Mouse (Mus musculus): ENCODE data around the gene Usp5. TPM values are rescaled to one million over a fixed set of nuclear protein-coding genes. Genes with fewer than 3 reads are reported as not detected.

The Usp5 gene
- polyA plus RNA-seq (2012; rRNA removed), result 107 and 120 TPM in 2 replicates

GRCm38 (mm10) chr6:124828868-124829798 lies at the start of gene Usp5, which contains the start of gene Cdca3:
Usp5 (minus strand) TSS chr6:124829484.
Cdca3 (plus strand) TSS chr6:124829547.
- peak; percentile 100 for DNase-seq (ENCODE audit: low read depth)

GRCm38 (mm10) chr6:124874348-124874747 lies 45.1 kb upstream of the Usp5 start:
- DNase-seq (ENCODE audit: low read depth), result no peak

- no peak for DNase-seq (ENCODE audit: low read depth)
These were observed 37.3 kb upstream of the Usp5 start for GRCm38 (mm10) chr6:124866560-124866959.

GRCm38 (mm10) chr6:124865766-124866362 lies 36.6 kb upstream of the Usp5 start:
- no peak for DNase-seq (ENCODE audit: low read depth)

- no peak for DNase-seq (ENCODE audit: low read depth)
These were observed 34.5 kb upstream of the Usp5 start, which contains the start of gene Gpr162 for GRCm38 (mm10) chr6:124863658-124864298. Gpr162 (minus strand) TSS chr6:124863983.

GRCm38 (mm10) chr6:124863125-124863657 lies 33.9 kb upstream of the Usp5 start:
- DNase-seq (ENCODE audit: low read depth), result no peak

GRCm38 (mm10) chr6:124862406-124863124 lies 33.3 kb upstream of the Usp5 start:
- no peak for DNase-seq (ENCODE audit: low read depth)

- no peak for DNase-seq (ENCODE audit: low read depth)
These were observed 32.5 kb upstream of the Usp5 start for GRCm38 (mm10) chr6:124861802-124862201.

GRCm38 (mm10) chr6:124861266-124861665 lies 32.0 kb upstream of the Usp5 start:
- no peak for DNase-seq (ENCODE audit: low read depth)

- no peak for DNase-seq (ENCODE audit: low read depth)
These were observed 31.2 kb upstream of the Usp5 start for GRCm38 (mm10) chr6:124860511-124860910.

GRCm38 (mm10) chr6:124859725-124860124 lies 30.4 kb upstream of the Usp5 start:
- no peak for DNase-seq (ENCODE audit: low read depth)

- DNase-seq (ENCODE audit: low read depth), result no peak
These were observed 29.5 kb upstream of the Usp5 start for GRCm38 (mm10) chr6:124858561-124859318.

- no peak for DNase-seq (ENCODE audit: low read depth)
These were observed 28.7 kb upstream of the Usp5 start for GRCm38 (mm10) chr6:124857840-124858530.

- no peak for DNase-seq (ENCODE audit: low read depth)
These were observed 27.9 kb upstream of the Usp5 start, which contains the start of gene P3h3 for GRCm38 (mm10) chr6:124856916-124857839. P3h3 (minus strand) TSS chr6:124857752.

- DNase-seq (ENCODE audit: low read depth), result no peak
These were observed 27.0 kb upstream of the Usp5 start for GRCm38 (mm10) chr6:124856321-124856720.

GRCm38 (mm10) chr6:124854647-124855046 lies 25.4 kb upstream of the Usp5 start:
- no peak for DNase-seq (ENCODE audit: low read depth)

GRCm38 (mm10) chr6:124850535-124850934 lies 21.3 kb upstream of the Usp5 start:
- DNase-seq (ENCODE audit: low read depth), result no peak

GRCm38 (mm10) chr6:124847305-124847704 lies 18.0 kb upstream of the Usp5 start:
- no peak for DNase-seq (ENCODE audit: low read depth)

Measured in gonadal fat pad, adult 2 months (tissue).